Mouse (Mus musculus) CH12.LX (cell line): ENCODE results near the gene Sall2.

ENCODE experiments used
- BHLHE40 ChIP-seq: IDR thresholded peaks from 2 replicates; pipeline ENCODE4 v1.6.1; 2011; ENCODE audit warnings: mild to moderate bottlenecking, low read depth, low read length, improper control_type of control experiment
- CTCF ChIP-seq, 2 experiments: IDR thresholded peaks in 1 of 2; conservative IDR thresholded peaks in 1 of 2; 2 replicates each; pipeline ENCODE4 v1.5.1; 2011 to 2012; ENCODE audit warnings: low read depth in 2 of 2, low read length in 2 of 2, improper control_type of control experiment in 1 of 2, inconsistent platforms in 1 of 2, mild to moderate bottlenecking in 1 of 2, moderate library complexity in 1 of 2
- EP300 ChIP-seq: IDR thresholded peaks from 2 replicates; pipeline ENCODE4 v1.6.1; 2011; ENCODE audit warnings: low read length, improper control_type of control experiment
- HCFC1 ChIP-seq: IDR thresholded peaks from 2 replicates; pipeline ENCODE4 v1.6.1; 2012; ENCODE audit warnings: low read depth, mild to moderate bottlenecking, inconsistent platforms, low read length, improper control_type of control experiment
- MAFK ChIP-seq: IDR thresholded peaks from 2 replicates; pipeline ENCODE4 v1.6.1; 2011; ENCODE audit warnings: low read length, improper control_type of control experiment; ENCODE audit not compliant: insufficient replicate concordance
- MEF2A ChIP-seq: IDR thresholded peaks from 2 replicates; pipeline ENCODE4 v1.6.1; 2014; ENCODE audit warnings: low read depth, mild to moderate bottlenecking, inconsistent platforms, low read length, improper control_type of control experiment, borderline replicate concordance
- MYC ChIP-seq: IDR thresholded peaks from 2 replicates; pipeline ENCODE4 v1.6.1; 2011; ENCODE audit warnings: low read depth, mild to moderate bottlenecking, improper control_type of control experiment, low read length
- NELFE ChIP-seq: IDR thresholded peaks from 2 replicates; pipeline ENCODE4 v1.6.1; 2011; ENCODE audit warnings: low read depth, low read length, improper control_type of control experiment
- POLR2A ChIP-seq: IDR thresholded peaks from 2 replicates; pipeline ENCODE4 v1.6.1; 2011; ENCODE audit warnings: low read depth, mild to moderate bottlenecking, improper control_type of control experiment, low read length
- POLR2AphosphoS2 ChIP-seq: IDR thresholded peaks from 2 replicates; pipeline ENCODE4 v1.6.1; 2011; ENCODE audit warnings: low read depth, low read length, improper control_type of control experiment
- TBP ChIP-seq: conservative IDR thresholded peaks from 2 replicates; pipeline ENCODE4 v1.6.1; 2011; ENCODE audit warnings: low read depth, low read length, improper control_type of control experiment
- USF2 ChIP-seq: conservative IDR thresholded peaks from 2 replicates; pipeline ENCODE4 v1.6.1; 2011; ENCODE audit warnings: low read depth, low read length, improper control_type of control experiment

GRCm38 (mm10) chr14:52279747-52280120, 48.8 kb downstream of the Sall2 start:
- TF ChIP-seq CTCF (conservative IDR thresholded peaks at IDR 0.05 in 1 of 2, IDR thresholded peaks at IDR 0.05 in 1 of 2; ENCODE audit: low read depth in 2 of 2, low read length in 2 of 2), result no peak
- no peak for TF ChIP-seq POLR2A
- TF ChIP-seq MYC, result no peak
- TF ChIP-seq TBP, result no peak
- no peak for TF ChIP-seq POLR2AphosphoS2
- TF ChIP-seq MAFK, result no peak
- TF ChIP-seq EP300, result no peak
- no peak for TF ChIP-seq MEF2A
- no peak for TF ChIP-seq HCFC1
- no peak for TF ChIP-seq USF2
- no peak for TF ChIP-seq BHLHE40
- no peak for TF ChIP-seq NELFE
